Mouse (Mus musculus) embryonic facial prominence, embryonic 14.5 days (tissue): ENCODE measurements around the gene Rgs12. TPM values are rescaled to one million over a fixed set of nuclear protein-coding genes. Genes with fewer than 3 reads are reported as not detected.
A peak's percentile ranks its signal among the peaks of the same experiment; 100 is the strongest.

Experiments used
- ATAC-seq: fragments of 200-750 bp; cut with Nextera tagmentation; 2 replicates; pipeline ENCODE4 v1.8.0; 2017; ENCODE audit warnings: low read depth, moderate number of reproducible peaks, moderate TSS enrichment
- DNase-seq: peaks from one replicate; pipeline ENCODE4 v3.0.0-alpha.2; 2015; ENCODE audit warnings: low spot score
- H3K27ac ChIP-seq: fragments of 300-500 bp; sonication (generic); replicated peaks from 2 replicates; pipeline ENCODE4 v1.5.1; 2014; ENCODE audit warnings: low read depth, mild to moderate bottlenecking, low read length, moderate library complexity
- H3K27me3 ChIP-seq: fragments of 300-500 bp; sonication (generic); replicated peaks from 2 replicates; pipeline ENCODE4 v1.6.1; 2014; ENCODE audit warnings: low read length; ENCODE audit not compliant: control insufficient read depth, insufficient read depth
- H3K36me3 ChIP-seq: fragments of 300-500 bp; sonication (generic); 2 replicates; pipeline ENCODE4 v1.6.1; 2014; ENCODE audit warnings: low read length, mixed read lengths; ENCODE audit not compliant: control insufficient read depth, insufficient read depth
- H3K4me1 ChIP-seq: fragments of 300-500 bp; sonication (generic); 2 replicates; pipeline ENCODE4 v1.6.1; 2014; ENCODE audit warnings: antibody characterized with exemption, low read length; ENCODE audit not compliant: control insufficient read depth, insufficient read depth
- H3K4me2 ChIP-seq: fragments of 300-500 bp; sonication (generic); 2 replicates; pipeline ENCODE4 v1.6.1; 2014; ENCODE audit warnings: low read depth, mild to moderate bottlenecking, low read length, moderate library complexity, mixed read lengths
- H3K4me3 ChIP-seq: fragments of 300-500 bp; sonication (generic); 2 replicates; pipeline ENCODE4 v1.5.1; 2014; ENCODE audit warnings: low read depth, mild to moderate bottlenecking, low read length
- H3K9ac ChIP-seq: fragments of 300-500 bp; sonication (generic); 2 replicates; pipeline ENCODE4 v1.6.1; 2014; ENCODE audit warnings: low read depth, mild to moderate bottlenecking, low read length, moderate library complexity, mixed read lengths
- H3K9me3 ChIP-seq: fragments of 300-500 bp; sonication (generic); 2 replicates; pipeline ENCODE4 v1.6.1; 2016; ENCODE audit warnings: low read length; ENCODE audit not compliant: control insufficient read depth
- WGBS: fragments of 180-500 bp; shearing (Covaris S2); extraction: QIAGEN DNeasy Blood & Tissue Kit; methylation state at CpG from one replicate; pipeline ENCODE4 v1.1.7; 2014; 5-methylcytosine and 5-hydroxymethylcytosine counted together
- polyA plus RNA-seq: library from polyadenylated mRNA; unstranded; fragments of >200 nt; fragmentation: Nextera tagmentation; extraction: Ambion mirVana; gene quantifications from 2 replicates; pipeline ENCODE4 v1.2.1, GENCODE M21; 2014

Gene Rgs12
- polyA plus RNA-seq, 1 experiment from 2014 or later, result 30.2 TPM

DNA sequence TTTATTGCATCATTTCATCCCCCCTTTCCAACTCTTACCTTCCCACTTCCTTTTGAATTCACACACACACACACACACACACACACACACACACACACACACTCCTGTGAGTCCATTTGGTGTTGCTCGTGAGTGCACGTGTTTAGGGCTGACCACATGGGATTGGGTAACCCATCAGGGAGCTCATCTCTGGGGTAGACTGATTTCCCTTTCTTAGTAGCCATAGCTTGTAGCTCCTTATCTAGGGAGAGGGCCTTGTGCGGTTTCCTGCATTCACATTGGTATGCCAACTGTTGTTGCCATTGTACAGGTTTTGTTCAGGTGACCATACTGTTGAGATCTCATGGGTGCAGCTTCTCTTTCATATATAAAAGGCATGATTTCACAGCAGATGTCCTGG is 5.8 kb upstream of the Rgs12 start:
- Histone ChIP-seq H3K27me3 (no peaks in the 10 kb centered on the region), H3K36me3 (no peaks in the 10 kb centered on the region), H3K4me3 (no peak overlapping the region), H3K4me2 (no peak overlapping the region), H3K27ac (no peak overlapping the region), H3K4me1 (no peaks in the 10 kb centered on the region), H3K9ac (no peak overlapping the region), H3K9me3 (no peaks in the 10 kb centered on the region)
- WGBS, result 76% methylated on average over 3 of the region's 3 CpGs
- ATAC-seq, result no peak
- DNase-seq, result no peak

- H3K9me3 ChIP-seq, result peaks cover 5% of the 10 kb centered on the region; the same call in 1 of the 2 replicates
- no peaks in the 10 kb centered on the region for H3K27me3 ChIP-seq
- H3K4me3 ChIP-seq, result peak overlapping the region; percentile 94
- DNase-seq (peak; percentile 36), ATAC-seq (peak; percentile 32)
- H3K36me3 ChIP-seq, result peaks cover 12% of the 10 kb centered on the region; the same call in 1 of the 2 replicates
- H3K4me2 ChIP-seq, result peak overlapping the region; percentile 77
- under 1% methylated on average over 12 of the region's 12 CpGs for WGBS
- peak overlapping the region; percentile 90 for H3K27ac ChIP-seq
- peak overlapping the region; percentile 99 for H3K9ac ChIP-seq
- peaks cover 12% of the 10 kb centered on the region for H3K4me1 ChIP-seq
Measured at GRCm38 (mm10) chr5:34949769-34950211, 545 bp downstream of the Rgs12 start.

DNA sequence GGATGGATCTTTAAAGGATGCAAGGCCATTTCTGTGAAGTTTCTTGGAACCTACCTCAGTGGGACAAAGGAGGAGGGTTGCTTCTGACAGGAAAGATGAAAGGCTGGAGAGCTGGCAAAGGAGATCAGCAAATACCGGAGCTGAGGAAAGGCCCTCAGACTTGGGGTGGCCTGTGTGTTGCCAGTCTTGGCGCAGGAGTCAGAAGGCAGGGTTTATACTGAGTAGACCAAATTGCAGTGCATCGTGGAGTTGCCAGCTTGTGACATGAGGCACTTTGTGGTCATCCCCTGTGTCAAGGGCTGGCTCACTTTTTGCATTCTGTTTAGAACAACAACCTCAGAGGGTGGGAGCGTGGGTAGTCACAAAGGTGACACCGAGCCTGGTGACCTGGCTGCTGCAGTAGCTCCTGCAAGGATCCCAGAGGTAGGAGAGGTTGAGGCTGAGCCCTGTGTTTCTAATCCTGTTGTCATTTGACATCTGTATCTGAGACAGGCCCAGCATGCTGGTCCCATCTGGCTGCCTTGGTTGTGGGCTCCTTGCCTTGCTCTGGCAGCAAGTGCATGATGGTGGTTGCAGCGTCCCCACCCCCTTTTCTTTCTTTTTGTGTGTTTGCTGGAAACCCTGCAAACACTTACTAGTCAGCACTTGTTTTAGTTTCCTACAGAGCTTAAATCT is 1.4 kb downstream of the Rgs12 start:
- peak overlapping the region; percentile 77 for H3K4me2 ChIP-seq
- H3K36me3 ChIP-seq, result peaks cover 12% of the 10 kb centered on the region; the same call in 1 of the 2 replicates
- peaks cover 12% of the 10 kb centered on the region for H3K4me1 ChIP-seq
- peak overlapping the region; percentile 99 for H3K9ac ChIP-seq
- ATAC-seq, result no peak
- WGBS, result 42% methylated on average over 4 of the region's 6 CpGs
- H3K9me3 ChIP-seq, result peaks cover 5% of the 10 kb centered on the region; the same call in 1 of the 2 replicates
- H3K27me3 ChIP-seq, result no peaks in the 10 kb centered on the region
- H3K4me3 ChIP-seq, result peak overlapping the region; percentile 94
- DNase-seq, result peak; percentile 28
- H3K27ac ChIP-seq, result no peak overlapping the region

DNA sequence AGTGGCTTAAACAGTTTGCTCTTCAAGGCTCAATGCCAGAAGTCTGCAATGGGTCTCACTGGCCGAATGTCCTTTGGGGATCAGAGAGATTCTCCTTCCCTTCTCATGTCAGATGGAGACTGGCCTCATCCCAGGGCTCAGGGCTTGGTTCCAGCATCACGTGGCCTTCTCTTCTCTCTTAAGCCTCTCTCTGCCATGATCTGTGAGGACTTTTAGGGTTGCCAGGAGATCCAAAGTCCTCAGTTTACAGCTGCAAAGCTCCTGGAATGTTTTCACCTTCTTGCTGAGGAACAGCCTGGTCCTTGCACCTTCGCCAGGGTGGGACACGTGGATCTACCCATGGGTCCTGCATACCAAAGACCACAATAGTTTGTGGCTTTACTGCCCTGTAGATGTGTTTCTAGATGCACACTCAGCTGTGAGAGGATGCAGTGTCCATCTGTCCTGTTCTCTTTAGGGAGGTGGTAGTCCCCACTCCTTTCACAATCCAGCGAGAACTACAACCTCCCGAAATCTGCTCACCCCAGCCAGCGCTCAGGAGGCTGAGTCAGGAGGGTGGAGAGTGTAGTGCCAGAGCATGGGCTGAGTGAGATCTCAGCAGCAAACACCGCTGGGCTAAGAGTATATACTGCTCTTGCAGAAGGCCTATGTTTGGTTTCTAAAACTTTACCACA is 2.1 kb downstream of the Rgs12 start:
- Histone ChIP-seq H3K9ac (peak overlapping the region; percentile 99; the same call in 1 of the 2 replicates), H3K4me2 (peak overlapping the region; percentile 77), H3K4me3 (no peak overlapping the region), H3K36me3 (peaks cover 12% of the 10 kb centered on the region; the same call in 1 of the 2 replicates), H3K9me3 (peaks cover 5% of the 10 kb centered on the region; the same call in 1 of the 2 replicates), H3K4me1 (peaks cover 12% of the 10 kb centered on the region), H3K27me3 (no peaks in the 10 kb centered on the region), H3K27ac (no peak overlapping the region)
- 90% methylated on average over 8 of the region's 8 CpGs for WGBS
- no peak for DNase-seq
- no peak for ATAC-seq

DNA sequence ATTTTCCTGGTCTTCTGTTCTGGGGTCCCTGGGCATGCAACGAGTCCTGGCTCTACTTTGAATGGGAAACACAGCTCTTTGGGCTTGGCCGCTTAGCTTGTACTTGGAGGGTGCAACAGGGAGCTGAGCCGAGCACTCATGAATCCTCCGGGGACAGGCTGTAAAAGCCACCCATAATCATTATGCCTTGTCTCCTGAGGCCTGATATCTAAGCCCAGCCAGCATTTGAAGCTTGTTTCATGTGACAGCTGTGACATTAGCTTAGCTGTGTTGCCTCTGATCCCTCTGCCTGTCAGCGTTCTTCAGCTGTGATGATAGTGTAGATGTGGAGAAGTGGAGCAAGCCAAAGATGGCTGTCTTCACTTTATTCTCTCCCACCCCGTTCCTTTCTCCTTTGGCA is 5.3 kb downstream of the Rgs12 start:
- Histone ChIP-seq H3K4me1 (peaks cover 29% of the 10 kb centered on the region), H3K9me3 (peaks cover 5% of the 10 kb centered on the region; the same call in 1 of the 2 replicates), H3K36me3 (peaks cover 12% of the 10 kb centered on the region; the same call in 1 of the 2 replicates), H3K4me3 (no peak overlapping the region), H3K4me2 (no peak overlapping the region), H3K9ac (no peak overlapping the region), H3K27ac (no peak overlapping the region), H3K27me3 (no peaks in the 10 kb centered on the region)
- ATAC-seq, result no peak
- peak; percentile 62 for DNase-seq
- WGBS, result 73% methylated on average over 6 of the region's 6 CpGs

GRCm38 (mm10) chr5:34955630-34956029 is 6.4 kb downstream of the Rgs12 start:
- Histone ChIP-seq H3K9ac (no peak overlapping the region), H3K4me3 (no peak overlapping the region), H3K27me3 (no peaks in the 10 kb centered on the region), H3K27ac (no peak overlapping the region), H3K4me1 (peaks cover 22% of the 10 kb centered on the region), H3K9me3 (peaks cover 5% of the 10 kb centered on the region; the same call in 1 of the 2 replicates), H3K36me3 (peaks cover 12% of the 10 kb centered on the region; the same call in 1 of the 2 replicates), H3K4me2 (no peak overlapping the region)
- ATAC-seq (no peak), DNase-seq (peak; percentile 39)
- 55% methylated on average over 5 of the region's 5 CpGs for WGBS

- Histone ChIP-seq H3K9me3 (peaks cover 5% of the 10 kb centered on the region; the same call in 1 of the 2 replicates), H3K27ac (no peak overlapping the region), H3K4me1 (peaks cover 16% of the 10 kb centered on the region), H3K27me3 (no peaks in the 10 kb centered on the region), H3K36me3 (peaks cover 12% of the 10 kb centered on the region; the same call in 1 of the 2 replicates), H3K9ac (no peak overlapping the region), H3K4me2 (no peak overlapping the region), H3K4me3 (no peak overlapping the region)
- ATAC-seq (no peak), DNase-seq (no peak)
- WGBS, result 85% methylated on average over 7 of the region's 7 CpGs
Measured at GRCm38 (mm10) chr5:34956151-34956550, 6.9 kb downstream of the Rgs12 start.

- H3K36me3 ChIP-seq, result peaks cover 12% of the 10 kb centered on the region; the same call in 1 of the 2 replicates
- WGBS, result 73% methylated on average over 2 of the region's 2 CpGs
- peaks cover 16% of the 10 kb centered on the region for H3K4me1 ChIP-seq
- H3K4me3 ChIP-seq, result no peak overlapping the region
- H3K9ac ChIP-seq, result no peak overlapping the region
- H3K9me3 ChIP-seq, result peaks cover 5% of the 10 kb centered on the region; the same call in 1 of the 2 replicates
- H3K27me3 ChIP-seq, result no peaks in the 10 kb centered on the region
- DNase-seq, result peak; percentile 61
- no peak overlapping the region for H3K4me2 ChIP-seq
- peak; percentile 45; the same call in 1 of the 2 replicates for ATAC-seq
- no peak overlapping the region for H3K27ac ChIP-seq
Measured at GRCm38 (mm10) chr5:34957015-34957414, 7.8 kb downstream of the Rgs12 start.
